Mouse (Mus musculus): ENCODE data around the gene Gm20816. TPM values are rescaled to one million over a fixed set of nuclear protein-coding genes. Genes with fewer than 3 reads are reported as not detected.
"Not testable (repeated sequence)": the region's sequence is repeated elsewhere in the genome, so short reads cannot be mapped to it uniquely, and the experiment has no call there.

The Gm20816 gene
- not detected for total RNA-seq (2021)

GRCm38 (mm10) chrY:68537655-68538054 is at the start of gene Gm20816:
Gene Gm20816, plus strand, starts transcription at chrY:68537955.
- intact Hi-C loops (cut with DNase I); DNase-seq: not testable (repeated sequence)

Other genes with a start within 250 kb of the Gm20816 start
- not detected for gene Gm20937, start 243.1 kb upstream of the Gm20816 start, total RNA-seq (2021)